Mouse (Mus musculus) CH12.LX (cell line): ENCODE measurements around the gene Zfp296.

Experiments used
- CHD1 ChIP-seq: IDR thresholded peaks from 2 replicates; pipeline ENCODE4 v1.6.1; 2012; ENCODE audit warnings: low read depth, low read length, improper control_type of control experiment, inconsistent platforms
- CTCF ChIP-seq, 2 experiments: IDR thresholded peaks in 1 of 2; conservative IDR thresholded peaks in 1 of 2; 2 replicates each; pipeline ENCODE4 v1.5.1; 2011 to 2012; ENCODE audit warnings: low read depth in 2 of 2, low read length in 2 of 2, improper control_type of control experiment in 1 of 2, inconsistent platforms in 1 of 2, mild to moderate bottlenecking in 1 of 2, moderate library complexity in 1 of 2
- E2F4 ChIP-seq: IDR thresholded peaks from 2 replicates; pipeline ENCODE4 v1.6.1; 2011; ENCODE audit warnings: low read depth, low read length, improper control_type of control experiment; ENCODE audit not compliant: insufficient replicate concordance
- HCFC1 ChIP-seq: IDR thresholded peaks from 2 replicates; pipeline ENCODE4 v1.6.1; 2012; ENCODE audit warnings: low read depth, mild to moderate bottlenecking, inconsistent platforms, low read length, improper control_type of control experiment
- POLR2A ChIP-seq: IDR thresholded peaks from 2 replicates; pipeline ENCODE4 v1.6.1; 2011; ENCODE audit warnings: low read depth, mild to moderate bottlenecking, improper control_type of control experiment, low read length
- TBP ChIP-seq: conservative IDR thresholded peaks from 2 replicates; pipeline ENCODE4 v1.6.1; 2011; ENCODE audit warnings: low read depth, low read length, improper control_type of control experiment
- ZMIZ1 ChIP-seq: IDR thresholded peaks from 2 replicates; pipeline ENCODE4 v1.6.1; 2012; ENCODE audit warnings: low read depth, mild to moderate bottlenecking, inconsistent platforms, low read length, improper control_type of control experiment
- ZNF384 ChIP-seq: IDR thresholded peaks from 2 replicates; pipeline ENCODE4 v1.6.1; 2012; ENCODE audit warnings: low read depth, low read length, improper control_type of control experiment, inconsistent platforms

DNA sequence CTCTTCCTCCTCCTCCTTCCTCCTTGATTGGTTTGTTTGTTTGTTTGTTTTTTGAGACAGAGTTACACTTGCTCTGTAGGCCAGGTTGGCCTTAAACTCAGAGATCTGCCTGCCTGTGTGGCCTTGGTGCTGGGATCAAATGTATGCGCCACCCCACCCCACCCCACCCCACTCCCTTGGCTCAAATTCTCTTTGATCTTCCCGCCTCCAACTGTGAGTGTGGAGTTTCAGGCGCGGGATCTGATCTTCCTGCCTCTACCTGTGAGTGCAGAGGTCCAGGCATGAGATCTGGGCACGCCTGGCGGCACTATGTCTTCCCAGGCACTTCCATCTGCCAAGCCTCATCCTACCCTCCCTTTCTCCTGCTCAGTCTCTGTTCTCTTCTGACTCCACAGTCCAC is 45.2 kb downstream of the Zfp296 start:
- no peak for TF ChIP-seq CTCF (conservative IDR thresholded peaks at IDR 0.05 in 1 of 2, IDR thresholded peaks at IDR 0.05 in 1 of 2; ENCODE audit: low read depth in 2 of 2, low read length in 2 of 2)
- TF ChIP-seq POLR2A = no peak
- no peak for TF ChIP-seq E2F4
- no peak for TF ChIP-seq CHD1
- no peak for TF ChIP-seq HCFC1
- TF ChIP-seq ZMIZ1 = no peak
- TF ChIP-seq TBP = no peak
- TF ChIP-seq ZNF384 = no peak
